Mouse (Mus musculus) hindbrain, postnatal 0 days (tissue): ENCODE measurements at regions not wholly inside any gene's neighbourhood (a gene's known extent, or its start where the extent isn't known, plus 50 kb on each side); places are given as distances from the start of the nearest gene placed in this dataset.

ENCODE experiments used
- ATAC-seq: fragments of 200-750 bp; cut with Nextera tagmentation; 2 replicates; pipeline ENCODE4 v1.8.0; 2017; ENCODE audit warnings: mild to moderate bottlenecking, moderate TSS enrichment, moderate library complexity
- DNase-seq: peaks from one replicate; pipeline ENCODE4 v3.0.0-alpha.2; 2015; ENCODE audit warnings: low spot score
- H3K27ac ChIP-seq: fragments of 300-500 bp; sonication (generic); 2 replicates; pipeline ENCODE4 v1.5.1; 2014; ENCODE audit warnings: mild to moderate bottlenecking
- H3K27me3 ChIP-seq: fragments of 300-500 bp; sonication (generic); 2 replicates; pipeline ENCODE4 v1.6.1; 2014; ENCODE audit warnings: low read length, mixed read lengths; ENCODE audit not compliant: insufficient read depth
- H3K36me3 ChIP-seq: fragments of 300-500 bp; sonication (generic); 2 replicates; pipeline ENCODE4 v1.6.1; 2014; ENCODE audit warnings: low read length, mixed read lengths; ENCODE audit not compliant: insufficient read depth
- H3K4me1 ChIP-seq: fragments of 300-500 bp; sonication (generic); 2 replicates; pipeline ENCODE4 v1.6.1; 2014; ENCODE audit warnings: antibody characterized with exemption, low read length, mixed read lengths; ENCODE audit not compliant: insufficient read depth
- H3K4me2 ChIP-seq: fragments of 300-500 bp; sonication (generic); 2 replicates; pipeline ENCODE4 v1.6.1; 2014; ENCODE audit warnings: low read depth, mild to moderate bottlenecking, low read length, moderate library complexity, mixed read lengths
- H3K4me3 ChIP-seq: fragments of 300-500 bp; sonication (generic); 2 replicates; pipeline ENCODE4 v1.5.1; 2014; ENCODE audit warnings: low read length
- H3K9ac ChIP-seq: fragments of 300-500 bp; sonication (generic); replicated peaks from 2 replicates; pipeline ENCODE4 v1.6.1; 2014; ENCODE audit warnings: mild to moderate bottlenecking, low read length, moderate library complexity, mixed read lengths
- H3K9me3 ChIP-seq: fragments of 300-500 bp; sonication (generic); 2 replicates; pipeline ENCODE4 v1.6.1; 2016; ENCODE audit warnings: low read length, mixed read lengths
- CTCF ChIP-seq: IDR thresholded peaks from 2 replicates; pipeline ENCODE4 v1.5.1; 2016; ENCODE audit warnings: antibody characterized with exemption, control low read depth, low read depth
- WGBS: fragments of 180-500 bp; shearing (Covaris S2); extraction: QIAGEN DNeasy Blood & Tissue Kit; methylation state at CpG from one replicate; pipeline ENCODE4 v1.1.7; 2014; 5-methylcytosine and 5-hydroxymethylcytosine counted together

- no peak overlapping the region for H3K9ac ChIP-seq
- no peak overlapping the region for H3K27ac ChIP-seq
- H3K36me3 ChIP-seq, result no peaks in the 10 kb centered on the region
- no peak overlapping the region for H3K4me2 ChIP-seq
- H3K27me3 ChIP-seq, result no peaks in the 10 kb centered on the region
- TF ChIP-seq CTCF, result no peak
- WGBS, result 81% methylated on average over 7 of the region's 7 CpGs
- DNase-seq (no peak), ATAC-seq (no peak)
- H3K4me1 ChIP-seq, result no peaks in the 10 kb centered on the region
- H3K9me3 ChIP-seq, result no peaks in the 10 kb centered on the region
- no peak overlapping the region for H3K4me3 ChIP-seq
Observed at GRCm38 (mm10) chr13:111968197-111968596, 159.4 kb upstream of the Map3k1 start.

- Histone ChIP-seq H3K9ac (no peak overlapping the region), H3K4me2 (no peak overlapping the region), H3K36me3 (no peaks in the 10 kb centered on the region), H3K27ac (no peak overlapping the region), H3K4me3 (no peak overlapping the region), H3K9me3 (no peaks in the 10 kb centered on the region), H3K27me3 (no peaks in the 10 kb centered on the region), H3K4me1 (peaks cover 11% of the 10 kb centered on the region)
- no peak for DNase-seq
- ATAC-seq, result no peak
- TF ChIP-seq CTCF, result no peak
- WGBS, result 70% methylated on average over 4 of the region's 4 CpGs
Observed at GRCm38 (mm10) chr13:111974282-111974681, 165.5 kb upstream of the Map3k1 start.

- DNase-seq (no peak), ATAC-seq (no peak)
- Histone ChIP-seq H3K4me2 (no peak overlapping the region), H3K27me3 (no peaks in the 10 kb centered on the region), H3K36me3 (no peaks in the 10 kb centered on the region), H3K4me3 (no peak overlapping the region), H3K4me1 (peaks cover 18% of the 10 kb centered on the region), H3K9me3 (no peaks in the 10 kb centered on the region), H3K9ac (no peak overlapping the region), H3K27ac (no peak overlapping the region)
- WGBS, result 93% methylated on average over 3 of the region's 3 CpGs
- TF ChIP-seq CTCF, result no peak
Observed at GRCm38 (mm10) chr13:111975549-111975948, 166.8 kb upstream of the Map3k1 start.

- H3K4me3 ChIP-seq, result no peak overlapping the region
- no peaks in the 10 kb centered on the region for H3K27me3 ChIP-seq
- no peak overlapping the region for H3K4me2 ChIP-seq
- H3K9ac ChIP-seq, result no peak overlapping the region
- peak overlapping the region; percentile 71 for H3K27ac ChIP-seq
- H3K36me3 ChIP-seq, result no peaks in the 10 kb centered on the region
- ATAC-seq (peak; percentile 18; the same call in 1 of the 2 replicates), DNase-seq (peak; percentile 26)
- H3K4me1 ChIP-seq, result peaks cover 18% of the 10 kb centered on the region
- 75% methylated on average over 31 of the region's 31 CpGs for WGBS
- H3K9me3 ChIP-seq, result no peaks in the 10 kb centered on the region
- no peak for TF ChIP-seq CTCF
Observed at GRCm38 (mm10) chr13:111977769-111978674, 169.2 kb upstream of the Map3k1 start.

GRCm38 (mm10) chr13:111978675-111979020 is 169.9 kb upstream of the Map3k1 start:
- no peaks in the 10 kb centered on the region for H3K27me3 ChIP-seq
- H3K9me3 ChIP-seq, result no peaks in the 10 kb centered on the region
- H3K27ac ChIP-seq, result peak overlapping the region; percentile 71; the same call in 1 of the 2 replicates
- H3K4me1 ChIP-seq, result peaks cover 18% of the 10 kb centered on the region
- ATAC-seq (peak; percentile 70), DNase-seq (peak; percentile 73)
- 49% methylated on average over 5 of the region's 5 CpGs for WGBS
- TF ChIP-seq CTCF, result no peak
- 0 out of 2 replicates have a peak overlapping the region, but pooled peaks have one; percentile 25 for H3K4me2 ChIP-seq
- H3K4me3 ChIP-seq, result no peak overlapping the region
- no peaks in the 10 kb centered on the region for H3K36me3 ChIP-seq
- no peak overlapping the region for H3K9ac ChIP-seq

GRCm38 (mm10) chr13:111979428-111980204 is 170.8 kb upstream of the Map3k1 start:
- no peaks in the 10 kb centered on the region for H3K9me3 ChIP-seq
- 0 out of 2 replicates have a peak overlapping the region, but pooled peaks have one; percentile 25 for H3K4me2 ChIP-seq
- no peaks in the 10 kb centered on the region for H3K27me3 ChIP-seq
- H3K36me3 ChIP-seq, result no peaks in the 10 kb centered on the region
- H3K4me3 ChIP-seq, result no peak overlapping the region
- no peak overlapping the region for H3K9ac ChIP-seq
- H3K4me1 ChIP-seq, result peaks cover 24% of the 10 kb centered on the region
- peak overlapping the region; percentile 71 for H3K27ac ChIP-seq
- ATAC-seq (peak; percentile 15; the same call in 1 of the 2 replicates), DNase-seq (peak; percentile 27)
- TF ChIP-seq CTCF, result no peak
- WGBS, result 31% methylated on average over 17 of the region's 17 CpGs

DNA sequence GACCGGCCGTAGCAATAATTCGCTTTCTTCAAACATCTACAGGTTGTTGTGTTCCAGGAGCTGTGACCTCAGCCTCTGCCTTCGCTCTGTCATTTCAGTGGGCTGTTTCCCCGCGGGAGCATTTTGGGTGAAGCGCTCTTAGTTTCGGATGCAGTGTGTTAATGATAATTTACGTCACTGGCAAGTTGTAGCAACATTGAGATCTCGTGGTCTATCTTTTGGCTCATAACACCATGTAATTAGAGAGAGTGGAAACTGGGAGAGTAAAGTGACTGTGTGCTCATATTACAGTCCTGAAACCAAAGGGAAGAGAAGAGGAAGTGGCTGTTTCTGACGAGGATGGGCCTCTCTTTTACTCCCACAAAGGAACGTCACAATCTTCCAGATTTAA is 171.4 kb upstream of the Map3k1 start:
- no peak overlapping the region for H3K9ac ChIP-seq
- DNase-seq (no peak), ATAC-seq (no peak)
- no peak overlapping the region for H3K4me3 ChIP-seq
- H3K27ac ChIP-seq, result no peak overlapping the region
- WGBS, result 72% methylated on average over 12 of the region's 12 CpGs
- H3K4me1 ChIP-seq, result peaks cover 24% of the 10 kb centered on the region
- H3K9me3 ChIP-seq, result no peaks in the 10 kb centered on the region
- H3K36me3 ChIP-seq, result no peaks in the 10 kb centered on the region
- no peaks in the 10 kb centered on the region for H3K27me3 ChIP-seq
- H3K4me2 ChIP-seq, result no peak overlapping the region
- TF ChIP-seq CTCF, result no peak
